Mouse (Mus musculus) CH12.LX (cell line): Measurements from ENCODE around the gene Cmya5. TPM values are rescaled to one million over a fixed set of nuclear protein-coding genes. Genes with fewer than 3 reads are reported as not detected.
A peak's percentile ranks its signal among the peaks of the same experiment; 100 is the strongest.
"Not testable (repeated sequence)": the region's sequence is repeated elsewhere in the genome, so short reads cannot be mapped to it uniquely, and the experiment has no call there.

Experiments
- DNase-seq: peaks from one replicate; pipeline ENCODE4 v3.0.0-alpha.2; 2013; ENCODE audit errors: extremely low read depth
- H3K27ac ChIP-seq: 2 replicates; pipeline ENCODE4 v1.5.1; 2012; ENCODE audit warnings: low read depth, mild to moderate bottlenecking, control low read depth, moderate library complexity; ENCODE audit not compliant: insufficient read depth
- H3K27me3 ChIP-seq: replicated peaks from 2 replicates; pipeline ENCODE3; 2012; ENCODE audit warnings: inconsistent platforms
- H3K36me3 ChIP-seq, 2 experiments: replicated peaks in 1 of 2; 2 replicates each; pipeline versions ENCODE3 to v1.6.1; 2012; ENCODE audit warnings: inconsistent platforms in 1 of 2, low read length in 1 of 2, mild to moderate bottlenecking in 1 of 2, mixed read lengths in 1 of 2, moderate library complexity in 1 of 2; ENCODE audit not compliant: control insufficient read depth in 1 of 2, insufficient read depth in 1 of 2
- H3K4me1 ChIP-seq, 2 experiments: 2 replicates each; pipeline ENCODE4 v1.6.1; 2012; ENCODE audit warnings: inconsistent platforms in 1 of 2, moderate library complexity in 1 of 2; ENCODE audit not compliant: insufficient read depth in 2 of 2, control insufficient read depth in 1 of 2
- H3K4me2 ChIP-seq: 2 replicates; pipeline ENCODE4 v1.6.1; 2012; ENCODE audit warnings: low read depth, mild to moderate bottlenecking, control low read depth; ENCODE audit not compliant: poor library complexity, insufficient read depth, severe bottlenecking
- H3K4me3 ChIP-seq, 3 experiments: fragments of 150-350 bp in 1 of 3; sonication (generic) in 1 of 3; replicated peaks in 1 of 3; 2 replicates each; pipeline versions ENCODE3 to v1.5.1; 2011 to 2012; ENCODE audit warnings: low read depth in 2 of 3, low read length in 2 of 3, mild to moderate bottlenecking in 2 of 3, moderate library complexity in 2 of 3, control low read depth in 1 of 3, improper control_type of control experiment in 1 of 3, inconsistent platforms in 1 of 3, mixed read lengths in 1 of 3; ENCODE audit not compliant: poor library complexity in 1 of 3
- H3K79me2 ChIP-seq: replicated peaks from 2 replicates; pipeline ENCODE4 v1.6.1; 2012; ENCODE audit warnings: mild to moderate bottlenecking, moderate library complexity; ENCODE audit not compliant: control insufficient read depth, poor library complexity, insufficient read depth, severe bottlenecking; ENCODE audit errors: extremely low read depth
- H3K9ac ChIP-seq: 2 replicates; pipeline ENCODE4 v1.6.1; 2012; ENCODE audit warnings: low read depth, mild to moderate bottlenecking, control low read depth, moderate library complexity; ENCODE audit not compliant: insufficient read depth
- H3K9me3 ChIP-seq: replicated peaks from 2 replicates; pipeline ENCODE3; 2012; ENCODE audit warnings: low read length, inconsistent platforms, mixed read lengths
- CHD2 ChIP-seq: IDR thresholded peaks from 2 replicates; pipeline ENCODE4 v1.6.1; 2011; ENCODE audit warnings: low read length, improper control_type of control experiment
- CTCF ChIP-seq, 2 experiments: IDR thresholded peaks in 1 of 2; conservative IDR thresholded peaks in 1 of 2; 2 replicates each; pipeline ENCODE4 v1.5.1; 2011 to 2012; ENCODE audit warnings: low read depth in 2 of 2, low read length in 2 of 2, improper control_type of control experiment in 1 of 2, inconsistent platforms in 1 of 2, mild to moderate bottlenecking in 1 of 2, moderate library complexity in 1 of 2
- HCFC1 ChIP-seq: IDR thresholded peaks from 2 replicates; pipeline ENCODE4 v1.6.1; 2012; ENCODE audit warnings: low read depth, mild to moderate bottlenecking, inconsistent platforms, low read length, improper control_type of control experiment
- POLR2A ChIP-seq: IDR thresholded peaks from 2 replicates; pipeline ENCODE4 v1.6.1; 2011; ENCODE audit warnings: low read depth, mild to moderate bottlenecking, improper control_type of control experiment, low read length
- RAD21 ChIP-seq: IDR thresholded peaks from 2 replicates; pipeline ENCODE4 v1.6.1; 2011; ENCODE audit warnings: low read depth, mild to moderate bottlenecking, low read length, improper control_type of control experiment, moderate library complexity
- RCOR1 ChIP-seq: conservative IDR thresholded peaks from 2 replicates; pipeline ENCODE4 v1.6.1; 2012; ENCODE audit warnings: low read depth, mild to moderate bottlenecking, inconsistent platforms, low read length, improper control_type of control experiment
- SMC3 ChIP-seq: IDR thresholded peaks from 2 replicates; pipeline ENCODE4 v1.6.1; 2011; ENCODE audit warnings: low read depth, low read length, improper control_type of control experiment
- USF1 ChIP-seq: IDR thresholded peaks from 2 replicates; pipeline ENCODE4 v1.6.1; 2014; ENCODE audit warnings: low read depth, mild to moderate bottlenecking, inconsistent platforms, low read length, improper control_type of control experiment
- dilution Hi-C: fragments of 300-500 bp; cut with MboI; formaldehyde crosslinking; loops from 2 replicates; pipeline ENCODE4 v1.14.3; 2020; ENCODE audit warnings: low sequenced_read_pairs; ENCODE audit not compliant: extremely low pct_unique_long_range_greater_than_20kb, extremely low pct_ligation_motif_present
- in situ Hi-C: fragments of 300-500 bp; cut with MboI; formaldehyde crosslinking; loops from 3 replicates; pipeline ENCODE4 v1.14.3; 2019; ENCODE audit warnings: low sequenced_read_pairs, low pct_ligation_motif_present, low pct_unique_long_range_greater_than_20kb, mixed read lengths
- polyA plus RNA-seq: library from polyadenylated mRNA; unstranded; fragments of >175 nt; gene quantifications from 2 replicates; pipeline ENCODE4 v1.2.1, GENCODE M21; 2012; ENCODE audit warnings: low read depth; ENCODE audit not compliant: insufficient read length
- total RNA-seq, 2 experiments: library from RNA; depleted of rRNA; stranded (reverse); fragments of 300-350 nt in 1 of 2; fragments of >200 nt in 1 of 2; gene quantifications; 2 replicates each; pipeline ENCODE4 v1.2.3; 2012 to 2014

Gene Cmya5
- total and polyA plus RNA-seq, 3 experiments = 0.19 to 0.59 (median 0.34) TPM

- no peaks in the 10 kb centered on the region for H3K79me2 ChIP-seq
- H3K27ac ChIP-seq = no peak overlapping the region
- in situ Hi-C loops (no loop called here), dilution Hi-C loops (no loop called here)
- DNase-seq = no peak
- no peak overlapping the region for H3K9ac ChIP-seq
- TF ChIP-seq USF1 = no peak
- no peaks in the 10 kb centered on the region for H3K36me3 ChIP-seq
- H3K27me3 ChIP-seq = no peaks in the 10 kb centered on the region
- H3K4me3 ChIP-seq = no peak overlapping the region
- H3K9me3 ChIP-seq = peaks cover 36% of the 10 kb centered on the region
- H3K4me1 ChIP-seq = peaks cover 8 to 23% of the 10 kb centered on the region in 2 experiments
- no peak overlapping the region for H3K4me2 ChIP-seq
Observed at GRCm38 (mm10) chr13:93089481-93089880, 55.0 kb downstream of the Cmya5 start.

- DNase-seq = no peak
- Histone ChIP-seq H3K79me2 (no peaks in the 10 kb centered on the region), H3K4me1 (no peaks in the 10 kb centered on the region), H3K4me2 (no peak overlapping the region), H3K27ac (no peak overlapping the region), H3K27me3 (no peaks in the 10 kb centered on the region), H3K4me3 (no peak overlapping the region), H3K9me3 (peaks cover 19% of the 10 kb centered on the region), H3K36me3 (no peaks in the 10 kb centered on the region), H3K9ac (no peak overlapping the region)
- in situ Hi-C loops = no loop called here
- TF ChIP-seq USF1 = no peak
- TF ChIP-seq POLR2A = no peak
- dilution Hi-C loops = no loop called here
Observed at GRCm38 (mm10) chr13:93085711-93086110, 58.8 kb downstream of the Cmya5 start.

- H3K27me3 ChIP-seq, H3K9ac ChIP-seq, in situ Hi-C loops, H3K9me3 ChIP-seq, dilution Hi-C loops, H3K36me3 ChIP-seq, H3K27ac ChIP-seq, H3K4me1 ChIP-seq, H3K4me2 ChIP-seq, H3K4me3 ChIP-seq, DNase-seq, H3K79me2 ChIP-seq: not testable (repeated sequence)
- TF ChIP-seq CTCF (conservative IDR thresholded peaks at IDR 0.05 in 1 of 2, IDR thresholded peaks at IDR 0.05 in 1 of 2; ENCODE audit: low read depth in 2 of 2, low read length in 2 of 2) (peak in 1 of 2 experiments; percentile 48; a peak in 1 of 4 replicates), SMC3 (0 out of 2 replicates have a peak, but pooled peaks have one; percentile 8), CHD2 (peak; percentile 33; the same call in 1 of the 2 replicates), HCFC1 (peak; percentile 62; the same call in 1 of the 2 replicates), RAD21 (peak; percentile 33)
Observed at GRCm38 (mm10) chr13:93082324-93082723, 62.2 kb downstream of the Cmya5 start.

DNA sequence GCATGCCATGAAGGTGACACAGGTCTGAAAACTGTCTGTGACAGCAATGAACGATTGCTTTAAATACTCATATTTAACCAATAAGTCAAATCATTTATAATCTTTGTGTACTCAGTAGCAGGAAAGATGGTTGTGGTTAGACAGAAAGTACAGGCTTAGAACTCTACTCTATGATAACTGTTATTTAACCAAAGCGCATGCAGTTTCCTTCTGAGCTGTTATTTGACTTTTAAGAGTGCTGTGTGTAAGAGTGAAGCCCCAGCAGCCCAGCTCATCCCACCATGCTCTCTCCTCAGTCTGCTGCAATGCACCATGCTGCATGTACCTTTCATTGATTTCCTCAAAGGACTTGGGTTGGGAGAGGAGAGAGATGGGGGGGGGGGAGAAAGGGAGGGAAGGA is 63.7 kb downstream of the Cmya5 start:
- dilution Hi-C loops = no loop called here
- in situ Hi-C loops = no loop called here

More for the DNA sequence above, 63.7 kb downstream of the Cmya5 start:
- H3K9me3 ChIP-seq = peaks cover 5% of the 10 kb centered on the region
- H3K79me2 ChIP-seq = no peaks in the 10 kb centered on the region
- H3K36me3 ChIP-seq = no peaks in the 10 kb centered on the region
- no peak overlapping the region for H3K4me2 ChIP-seq
- no peak for DNase-seq
- H3K4me1 ChIP-seq = no peaks in the 10 kb centered on the region; a peak in 1 of 4 replicates
- H3K27ac ChIP-seq = no peak overlapping the region
- no peak overlapping the region for H3K4me3 ChIP-seq
- TF ChIP-seq RCOR1 (no peak), SMC3 (no peak)
- no peaks in the 10 kb centered on the region for H3K27me3 ChIP-seq
- no peak overlapping the region for H3K9ac ChIP-seq
